Mouse (Mus musculus): ENCODE measurements around the gene F11r. TPM values are rescaled to one million over a fixed set of nuclear protein-coding genes. Genes with fewer than 3 reads are reported as not detected.
A peak's percentile ranks its signal among the peaks of the same experiment; 100 is the strongest.

Gene F11r
- polyA plus RNA-seq, 1 experiment from 2014 or later = 35.2 TPM

- H3K9me3 ChIP-seq = 0 out of 2 replicates have a peak, but pooled peaks cover 4% of the 10 kb centered on the region
- no peaks in the 10 kb centered on the region for H3K36me3 ChIP-seq
- no peak overlapping the region for H3K27ac ChIP-seq
- 27% methylated on average over 8 of the region's 8 CpGs for WGBS
- no peak for ATAC-seq (ENCODE audit: insufficient number of reproducible peaks, insufficient read depth, low FRiP score, low TSS enrichment)
- peak overlapping the region; percentile 43 for H3K4me3 ChIP-seq
- H3K4me1 ChIP-seq = 0 out of 2 replicates have a peak, but pooled peaks cover 3% of the 10 kb centered on the region
- H3K9ac ChIP-seq = no peak overlapping the region
- peak overlapping the region; percentile 60 for H3K4me2 ChIP-seq (replicated peaks)
- peaks cover 32% of the 10 kb centered on the region for H3K27me3 ChIP-seq
Observed at GRCm38 (mm10) chr1:171439072-171439471, 1.7 kb downstream of the F11r start.

DNA sequence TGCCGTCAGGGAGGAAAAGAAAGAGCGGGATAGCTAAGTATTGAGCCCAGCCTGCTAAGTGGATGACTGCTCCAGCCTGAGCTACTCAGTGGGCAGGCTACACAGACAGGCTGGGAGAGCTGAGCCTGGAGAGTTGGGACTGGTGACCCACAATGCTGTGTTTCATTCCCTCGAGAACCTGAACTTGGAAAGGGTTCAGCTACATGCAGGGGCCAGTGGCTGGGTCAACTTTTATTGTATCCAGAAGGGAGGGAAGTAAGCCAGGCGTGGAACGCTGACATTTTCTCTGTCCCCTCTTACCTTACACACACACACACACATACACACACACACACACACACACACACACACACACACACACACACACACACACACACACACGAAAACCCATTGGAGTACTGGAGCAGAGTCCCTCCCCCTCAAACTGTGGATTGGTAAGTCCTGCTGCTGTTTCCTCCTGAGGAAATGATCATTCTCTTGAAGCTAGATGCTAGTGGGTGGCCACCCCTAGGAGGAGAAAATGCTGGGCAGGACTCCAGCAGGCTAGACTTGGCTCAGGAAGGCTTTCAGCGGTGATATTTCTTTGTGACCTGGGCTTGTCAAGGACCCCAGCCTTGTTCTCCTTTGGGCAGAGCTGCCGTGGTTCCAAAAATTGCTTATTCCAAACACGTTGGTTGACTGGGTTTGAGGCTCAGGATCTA is 2.8 kb downstream of the F11r start:
- 41% methylated on average over 9 of the region's 9 CpGs for WGBS
- Histone ChIP-seq H3K9ac (no peak overlapping the region), H3K4me3 (no peak overlapping the region), H3K4me2 (replicated peaks) (0 out of 2 replicates have a peak overlapping the region, but pooled peaks have one; percentile 60), H3K4me1 (0 out of 2 replicates have a peak, but pooled peaks cover 3% of the 10 kb centered on the region), H3K27me3 (peaks cover 32% of the 10 kb centered on the region), H3K9me3 (0 out of 2 replicates have a peak, but pooled peaks cover 6% of the 10 kb centered on the region), H3K27ac (0 out of 2 replicates have a peak overlapping the region, but pooled peaks have one; percentile 36), H3K36me3 (no peaks in the 10 kb centered on the region)
- ATAC-seq (ENCODE audit: insufficient number of reproducible peaks, insufficient read depth, low FRiP score, low TSS enrichment) = no peak

GRCm38 (mm10) chr1:171441466-171442412 is 4.4 kb downstream of the F11r start:
- H3K27ac ChIP-seq = no peak overlapping the region
- H3K27me3 ChIP-seq = peaks cover 26% of the 10 kb centered on the region
- no peak overlapping the region for H3K4me2 ChIP-seq (replicated peaks)
- no peaks in the 10 kb centered on the region for H3K36me3 ChIP-seq
- 0 out of 2 replicates have a peak, but pooled peaks cover 3% of the 10 kb centered on the region for H3K4me1 ChIP-seq
- no peak for ATAC-seq (ENCODE audit: insufficient number of reproducible peaks, insufficient read depth, low FRiP score, low TSS enrichment)
- WGBS = 49% methylated on average over 7 of the region's 7 CpGs
- H3K9ac ChIP-seq = no peak overlapping the region
- 0 out of 2 replicates have a peak, but pooled peaks cover 6% of the 10 kb centered on the region for H3K9me3 ChIP-seq
- H3K4me3 ChIP-seq = no peak overlapping the region

- Histone ChIP-seq H3K36me3 (no peaks in the 10 kb centered on the region), H3K27ac (no peak overlapping the region), H3K27me3 (peaks cover 20% of the 10 kb centered on the region), H3K4me1 (0 out of 2 replicates have a peak, but pooled peaks cover 5% of the 10 kb centered on the region), H3K9me3 (0 out of 2 replicates have a peak, but pooled peaks cover 6% of the 10 kb centered on the region), H3K9ac (no peak overlapping the region), H3K4me3 (no peak overlapping the region), H3K4me2 (replicated peaks) (no peak overlapping the region)
- 62% methylated on average over 8 of the region's 8 CpGs for WGBS
- ATAC-seq (ENCODE audit: insufficient number of reproducible peaks, insufficient read depth, low FRiP score, low TSS enrichment) = no peak
Observed at GRCm38 (mm10) chr1:171442413-171442760, 5.1 kb downstream of the F11r start.

DNA sequence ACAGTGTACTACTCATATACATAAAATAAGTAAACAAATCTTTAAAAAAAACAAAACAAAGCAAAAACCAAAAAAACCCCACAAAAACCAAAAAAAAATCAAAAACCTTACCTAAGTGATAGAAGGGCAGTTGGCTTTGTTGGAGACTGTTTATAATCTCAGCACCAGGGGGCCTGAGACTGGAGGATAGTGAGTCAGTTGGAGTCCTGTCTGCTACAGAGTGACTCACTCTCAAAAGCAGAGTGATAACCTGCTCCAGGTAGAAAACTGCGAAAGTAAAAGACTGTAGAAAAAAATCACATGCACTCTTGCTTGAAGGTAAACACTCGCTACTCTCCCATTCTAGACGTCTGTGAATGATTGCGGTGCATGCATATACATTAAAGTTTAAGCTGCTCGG is 7.7 kb downstream of the F11r start:
- no peak overlapping the region for H3K27ac ChIP-seq
- WGBS = 86% methylated on average over 5 of the region's 5 CpGs
- no peak overlapping the region for H3K4me3 ChIP-seq
- 0 out of 2 replicates have a peak, but pooled peaks cover 6% of the 10 kb centered on the region for H3K9me3 ChIP-seq
- H3K27me3 ChIP-seq = peaks cover 4% of the 10 kb centered on the region
- H3K4me2 ChIP-seq (replicated peaks) = no peak overlapping the region
- H3K36me3 ChIP-seq = no peaks in the 10 kb centered on the region
- H3K9ac ChIP-seq = no peak overlapping the region
- 0 out of 2 replicates have a peak, but pooled peaks cover 2% of the 10 kb centered on the region for H3K4me1 ChIP-seq
- no peak for ATAC-seq (ENCODE audit: insufficient number of reproducible peaks, insufficient read depth, low FRiP score, low TSS enrichment)

GRCm38 (mm10) chr1:171446854-171447253 is 9.5 kb downstream of the F11r start:
- 0 out of 2 replicates have a peak, but pooled peaks cover 2% of the 10 kb centered on the region for H3K4me1 ChIP-seq
- no peak for ATAC-seq (ENCODE audit: insufficient number of reproducible peaks, insufficient read depth, low FRiP score, low TSS enrichment)
- 62% methylated on average over 7 of the region's 7 CpGs for WGBS
- H3K27ac ChIP-seq = no peak overlapping the region
- no peak overlapping the region for H3K9ac ChIP-seq
- no peaks in the 10 kb centered on the region for H3K27me3 ChIP-seq
- no peak overlapping the region for H3K4me3 ChIP-seq
- 0 out of 2 replicates have a peak, but pooled peaks cover 6% of the 10 kb centered on the region for H3K9me3 ChIP-seq
- no peaks in the 10 kb centered on the region for H3K36me3 ChIP-seq
- no peak overlapping the region for H3K4me2 ChIP-seq (replicated peaks)

DNA sequence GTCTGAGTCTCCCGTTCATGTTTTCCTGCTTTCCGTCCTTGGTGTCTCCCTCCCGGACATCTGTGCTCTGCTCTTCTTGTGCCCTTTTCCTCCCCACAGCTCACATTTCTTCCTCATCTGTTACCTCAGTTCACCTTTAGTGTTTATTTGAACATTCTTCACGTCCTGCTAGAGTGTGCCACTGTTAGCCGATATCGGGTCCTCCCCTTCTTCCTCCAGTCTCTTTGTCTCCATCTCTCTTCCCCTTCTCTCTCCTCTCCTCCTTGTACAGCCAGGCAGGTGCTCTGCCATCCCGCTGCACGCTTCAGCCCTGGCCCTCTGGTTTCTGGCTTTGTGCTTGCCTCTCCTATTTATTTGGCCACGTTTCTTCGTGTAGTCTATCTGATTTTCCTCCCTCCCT is 10.4 kb downstream of the F11r start:
- ATAC-seq (ENCODE audit: insufficient number of reproducible peaks, insufficient read depth, low FRiP score, low TSS enrichment) = no peak
- 53% methylated on average over 10 of the region's 10 CpGs for WGBS
- Histone ChIP-seq H3K27me3 (no peaks in the 10 kb centered on the region), H3K36me3 (no peaks in the 10 kb centered on the region), H3K27ac (no peak overlapping the region), H3K9me3 (0 out of 2 replicates have a peak, but pooled peaks cover 6% of the 10 kb centered on the region), H3K4me2 (replicated peaks) (no peak overlapping the region), H3K4me1 (0 out of 2 replicates have a peak, but pooled peaks cover 2% of the 10 kb centered on the region), H3K9ac (no peak overlapping the region), H3K4me3 (no peak overlapping the region)

DNA sequence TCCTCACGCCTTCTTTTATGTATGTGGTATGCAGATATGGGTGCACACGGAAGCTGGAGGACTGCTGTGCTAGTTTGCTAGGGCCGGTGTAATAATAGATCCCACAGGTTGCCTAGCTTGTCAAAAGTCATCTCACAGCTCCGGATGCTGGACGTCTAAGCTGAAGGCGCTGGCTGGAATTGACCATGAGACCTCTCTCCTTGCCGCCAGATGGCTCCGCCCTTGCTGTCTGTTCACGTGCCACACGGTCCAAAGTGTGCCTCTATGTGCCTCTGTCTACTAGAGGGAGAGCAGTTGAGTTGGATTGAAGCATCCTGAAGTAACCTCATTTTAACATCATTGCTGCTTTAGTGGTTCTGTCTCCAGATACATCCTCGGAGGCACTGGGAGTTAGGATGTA is 12.7 kb downstream of the F11r start:
- no peaks in the 10 kb centered on the region for H3K9me3 ChIP-seq
- H3K27ac ChIP-seq = no peak overlapping the region
- no peak overlapping the region for H3K4me2 ChIP-seq (replicated peaks)
- no peak for ATAC-seq (ENCODE audit: insufficient number of reproducible peaks, insufficient read depth, low FRiP score, low TSS enrichment)
- H3K36me3 ChIP-seq = no peaks in the 10 kb centered on the region
- WGBS = 79% methylated on average over 11 of the region's 11 CpGs
- no peaks in the 10 kb centered on the region for H3K27me3 ChIP-seq
- 0 out of 2 replicates have a peak, but pooled peaks cover 2% of the 10 kb centered on the region for H3K4me1 ChIP-seq
- H3K9ac ChIP-seq = no peak overlapping the region
- H3K4me3 ChIP-seq = no peak overlapping the region

- WGBS = 84% methylated on average over 10 of the region's 10 CpGs
- no peak overlapping the region for H3K4me2 ChIP-seq (replicated peaks)
- H3K9ac ChIP-seq = no peak overlapping the region
- H3K4me3 ChIP-seq = no peak overlapping the region
- no peaks in the 10 kb centered on the region for H3K36me3 ChIP-seq
- H3K27ac ChIP-seq = no peak overlapping the region
- H3K9me3 ChIP-seq = no peaks in the 10 kb centered on the region
- H3K4me1 ChIP-seq = 0 out of 2 replicates have a peak, but pooled peaks cover 2% of the 10 kb centered on the region
- no peaks in the 10 kb centered on the region for H3K27me3 ChIP-seq
- ATAC-seq (ENCODE audit: insufficient number of reproducible peaks, insufficient read depth, low FRiP score, low TSS enrichment) = no peak
Observed at GRCm38 (mm10) chr1:171451001-171451400, 13.7 kb downstream of the F11r start.

DNA sequence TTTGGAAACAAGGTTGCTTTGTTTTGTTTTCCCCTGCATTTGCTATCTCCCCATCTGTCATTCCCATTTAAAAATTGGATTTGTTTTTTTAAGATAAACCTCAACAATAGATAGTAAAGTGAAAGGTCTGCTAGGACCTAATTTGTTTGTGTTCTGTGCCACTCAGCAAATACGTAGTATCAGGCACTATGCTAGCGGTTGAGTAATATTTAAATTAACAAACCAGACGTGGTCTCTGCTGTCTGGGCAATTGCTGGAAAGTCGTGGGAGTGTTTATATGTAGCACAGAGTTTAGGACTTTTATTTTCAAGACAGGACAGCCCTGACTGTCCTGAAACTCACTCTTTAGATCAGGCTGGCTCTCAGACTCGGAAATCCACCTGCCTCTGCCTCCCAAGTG is 15.2 kb downstream of the F11r start:
- H3K9me3 ChIP-seq = no peaks in the 10 kb centered on the region
- H3K4me2 ChIP-seq (replicated peaks) = no peak overlapping the region
- no peaks in the 10 kb centered on the region for H3K4me1 ChIP-seq
- H3K27ac ChIP-seq = no peak overlapping the region
- no peaks in the 10 kb centered on the region for H3K36me3 ChIP-seq
- no peak overlapping the region for H3K9ac ChIP-seq
- no peaks in the 10 kb centered on the region for H3K27me3 ChIP-seq
- no peak for ATAC-seq (ENCODE audit: insufficient number of reproducible peaks, insufficient read depth, low FRiP score, low TSS enrichment)
- no peak overlapping the region for H3K4me3 ChIP-seq
- 74% methylated on average over 5 of the region's 5 CpGs for WGBS

- no peak for ATAC-seq (ENCODE audit: insufficient number of reproducible peaks, insufficient read depth, low FRiP score, low TSS enrichment)
- no peak overlapping the region for H3K4me2 ChIP-seq (replicated peaks)
- H3K27ac ChIP-seq = no peak overlapping the region
- 79% methylated on average over 5 of the region's 5 CpGs for WGBS
- no peaks in the 10 kb centered on the region for H3K36me3 ChIP-seq
- H3K4me3 ChIP-seq = no peak overlapping the region
- H3K4me1 ChIP-seq = no peaks in the 10 kb centered on the region
- no peaks in the 10 kb centered on the region for H3K27me3 ChIP-seq
- H3K9me3 ChIP-seq = no peaks in the 10 kb centered on the region
- no peak overlapping the region for H3K9ac ChIP-seq
Observed at GRCm38 (mm10) chr1:171452923-171453322, 15.6 kb downstream of the F11r start.
